Mouse (Mus musculus) embryonic facial prominence, embryonic 10.5 days (tissue): Measurements from ENCODE around the gene Olfml2a. TPM values are rescaled to one million over a fixed set of nuclear protein-coding genes. Genes with fewer than 3 reads are reported as not detected.
A peak's percentile ranks its signal among the peaks of the same experiment; 100 is the strongest.

ENCODE experiments used
- DNase-seq: peaks from one replicate; pipeline ENCODE4 v3.0.0-alpha.2; 2017; ENCODE audit warnings: low spot score
- H3K27ac ChIP-seq: fragments of 300-500 bp; sonication (generic); replicated peaks from 2 replicates; pipeline ENCODE4 v1.5.1; 2016; ENCODE audit warnings: mild to moderate bottlenecking
- H3K27me3 ChIP-seq: fragments of 300-500 bp; sonication (generic); replicated peaks from 2 replicates; pipeline ENCODE4 v1.6.1; 2016; ENCODE audit warnings: low read depth, mild to moderate bottlenecking; ENCODE audit not compliant: poor library complexity, severe bottlenecking
- H3K36me3 ChIP-seq: fragments of 300-500 bp; sonication (generic); replicated peaks from 2 replicates; pipeline ENCODE4 v1.6.1; 2016; ENCODE audit warnings: mild to moderate bottlenecking, moderate library complexity
- H3K4me1 ChIP-seq: fragments of 300-500 bp; sonication (generic); 2 replicates; pipeline ENCODE4 v1.6.1; 2016
- H3K4me3 ChIP-seq: fragments of 300-500 bp; sonication (generic); 2 replicates; pipeline ENCODE4 v1.5.1; 2016; ENCODE audit warnings: mild to moderate bottlenecking, moderate library complexity
- H3K9me3 ChIP-seq: fragments of 300-500 bp; sonication (generic); 2 replicates; pipeline ENCODE4 v1.6.1; 2016; ENCODE audit warnings: mild to moderate bottlenecking
- WGBS: fragments of 180-500 bp; shearing (Covaris S2); methylation state at CpG from one replicate; pipeline ENCODE4 v1.1.7; 2016; 5-methylcytosine and 5-hydroxymethylcytosine counted together
- polyA plus RNA-seq: library from polyadenylated mRNA; unstranded; fragments of >200 nt; fragmentation: Nextera tagmentation; extraction: Ambion mirVana; gene quantifications from 2 replicates; pipeline ENCODE4 v1.2.1, GENCODE M21; 2016

The Olfml2a gene
- polyA plus RNA-seq, 1 experiment from 2014 or later = 1.9 TPM

- Histone ChIP-seq H3K27me3 (no peaks in the 10 kb centered on the region), H3K9me3 (no peaks in the 10 kb centered on the region), H3K4me1 (peaks cover 5% of the 10 kb centered on the region), H3K36me3 (no peaks in the 10 kb centered on the region), H3K27ac (no peak overlapping the region), H3K4me3 (no peak overlapping the region)
- DNase-seq = no peak
- 81% methylated on average over 7 of the region's 7 CpGs for WGBS
These were observed 41.9 kb downstream of the Olfml2a start for GRCm38 (mm10) chr2:38973701-38974100.

- no peak overlapping the region for H3K4me3 ChIP-seq
- peaks cover 5% of the 10 kb centered on the region for H3K4me1 ChIP-seq
- H3K9me3 ChIP-seq = no peaks in the 10 kb centered on the region
- H3K36me3 ChIP-seq = no peaks in the 10 kb centered on the region
- WGBS = 50% methylated on average over 2 of the region's 2 CpGs
- H3K27me3 ChIP-seq = no peaks in the 10 kb centered on the region
- no peak overlapping the region for H3K27ac ChIP-seq
- no peak for DNase-seq
These were observed 42.4 kb downstream of the Olfml2a start for GRCm38 (mm10) chr2:38974171-38974570.

GRCm38 (mm10) chr2:38975181-38975580 lies 43.4 kb downstream of the Olfml2a start:
- DNase-seq = no peak
- Histone ChIP-seq H3K4me3 (no peak overlapping the region), H3K4me1 (peaks cover 5% of the 10 kb centered on the region), H3K36me3 (no peaks in the 10 kb centered on the region), H3K27me3 (no peaks in the 10 kb centered on the region), H3K9me3 (no peaks in the 10 kb centered on the region), H3K27ac (no peak overlapping the region)
- WGBS = 82% methylated on average over 3 of the region's 3 CpGs

GRCm38 (mm10) chr2:38975941-38976805 lies 44.4 kb downstream of the Olfml2a start:
- H3K36me3 ChIP-seq = no peaks in the 10 kb centered on the region
- no peak for DNase-seq
- peaks cover 5% of the 10 kb centered on the region for H3K4me1 ChIP-seq
- WGBS = 83% methylated on average over 21 of the region's 21 CpGs
- H3K27me3 ChIP-seq = no peaks in the 10 kb centered on the region
- no peak overlapping the region for H3K27ac ChIP-seq
- no peak overlapping the region for H3K4me3 ChIP-seq
- no peaks in the 10 kb centered on the region for H3K9me3 ChIP-seq

GRCm38 (mm10) chr2:38977837-38978236 lies 46.1 kb downstream of the Olfml2a start:
- 59% methylated on average over 4 of the region's 4 CpGs for WGBS
- Histone ChIP-seq H3K27ac (no peak overlapping the region), H3K4me1 (peaks cover 5% of the 10 kb centered on the region), H3K4me3 (no peak overlapping the region), H3K9me3 (no peaks in the 10 kb centered on the region), H3K36me3 (no peaks in the 10 kb centered on the region), H3K27me3 (no peaks in the 10 kb centered on the region)
- DNase-seq = no peak

- H3K36me3 ChIP-seq = no peaks in the 10 kb centered on the region
- no peaks in the 10 kb centered on the region for H3K27me3 ChIP-seq
- peaks cover 5% of the 10 kb centered on the region; the same call in 1 of the 2 replicates for H3K9me3 ChIP-seq
- H3K4me3 ChIP-seq = no peak overlapping the region
- 93% methylated on average over 2 of the region's 2 CpGs for WGBS
- 0 out of 2 replicates have a peak, but pooled peaks cover 6% of the 10 kb centered on the region for H3K4me1 ChIP-seq
- DNase-seq = no peak
- H3K27ac ChIP-seq = no peak overlapping the region
These were observed 51.7 kb downstream of the Olfml2a start for GRCm38 (mm10) chr2:38983456-38983855.

GRCm38 (mm10) chr2:38986580-38986979 lies 54.8 kb downstream of the Olfml2a start:
- Histone ChIP-seq H3K27ac (no peak overlapping the region), H3K4me1 (0 out of 2 replicates have a peak, but pooled peaks cover 6% of the 10 kb centered on the region), H3K27me3 (no peaks in the 10 kb centered on the region), H3K9me3 (peaks cover 5% of the 10 kb centered on the region; the same call in 1 of the 2 replicates), H3K4me3 (no peak overlapping the region), H3K36me3 (no peaks in the 10 kb centered on the region)
- no peak for DNase-seq
- 87% methylated on average over 3 of the region's 3 CpGs for WGBS

GRCm38 (mm10) chr2:38987371-38987770 lies 55.6 kb downstream of the Olfml2a start:
- Histone ChIP-seq H3K4me3 (no peak overlapping the region), H3K27me3 (no peaks in the 10 kb centered on the region), H3K36me3 (no peaks in the 10 kb centered on the region), H3K4me1 (0 out of 2 replicates have a peak, but pooled peaks cover 6% of the 10 kb centered on the region), H3K27ac (peak overlapping the region; percentile 1; the same call in 1 of the 2 replicates), H3K9me3 (peaks cover 5% of the 10 kb centered on the region; the same call in 1 of the 2 replicates)
- no peak for DNase-seq
- WGBS = 73% methylated on average over 1 of the region's 1 CpGs

- peak; percentile 26 for DNase-seq
- Histone ChIP-seq H3K4me3 (no peak overlapping the region), H3K9me3 (peaks cover 5% of the 10 kb centered on the region; the same call in 1 of the 2 replicates), H3K27me3 (no peaks in the 10 kb centered on the region), H3K27ac (0 out of 2 replicates have a peak overlapping the region, but pooled peaks have one; percentile 1), H3K4me1 (0 out of 2 replicates have a peak, but pooled peaks cover 6% of the 10 kb centered on the region), H3K36me3 (no peaks in the 10 kb centered on the region)
- 73% methylated on average over 6 of the region's 6 CpGs for WGBS
These were observed 56.2 kb downstream of the Olfml2a start for GRCm38 (mm10) chr2:38987803-38988510.

GRCm38 (mm10) chr2:38988929-38989328 lies 57.2 kb downstream of the Olfml2a start:
- WGBS = 95% methylated on average over 2 of the region's 2 CpGs
- H3K4me1 ChIP-seq = 0 out of 2 replicates have a peak, but pooled peaks cover 6% of the 10 kb centered on the region
- H3K4me3 ChIP-seq = no peak overlapping the region
- H3K27me3 ChIP-seq = no peaks in the 10 kb centered on the region
- H3K27ac ChIP-seq = no peak overlapping the region
- H3K9me3 ChIP-seq = 0 out of 2 replicates have a peak, but pooled peaks cover under 1% of the 10 kb centered on the region
- no peak for DNase-seq
- no peaks in the 10 kb centered on the region for H3K36me3 ChIP-seq

GRCm38 (mm10) chr2:38992004-38992403 lies 60.2 kb downstream of the Olfml2a start:
- H3K4me3 ChIP-seq = no peak overlapping the region
- WGBS = 71% methylated on average over 4 of the region's 4 CpGs
- 0 out of 2 replicates have a peak, but pooled peaks cover 6% of the 10 kb centered on the region for H3K4me1 ChIP-seq
- H3K36me3 ChIP-seq = no peaks in the 10 kb centered on the region
- peaks cover 4% of the 10 kb centered on the region for H3K27me3 ChIP-seq
- no peaks in the 10 kb centered on the region for H3K9me3 ChIP-seq
- no peak overlapping the region for H3K27ac ChIP-seq
- no peak for DNase-seq

- WGBS = 71% methylated on average over 4 of the region's 4 CpGs
- Histone ChIP-seq H3K27ac (no peak overlapping the region), H3K36me3 (no peaks in the 10 kb centered on the region), H3K27me3 (peaks cover 9% of the 10 kb centered on the region), H3K9me3 (no peaks in the 10 kb centered on the region), H3K4me3 (no peak overlapping the region), H3K4me1 (peaks cover 7% of the 10 kb centered on the region; the same call in 1 of the 2 replicates)
- no peak for DNase-seq
These were observed 60.7 kb downstream of the Olfml2a start for GRCm38 (mm10) chr2:38992452-38992851.
